Mouse (Mus musculus): ENCODE results near the gene Ttc7b. TPM values are rescaled to one million over a fixed set of nuclear protein-coding genes. Genes with fewer than 3 reads are reported as not detected.
A peak's percentile ranks its signal among the peaks of the same experiment; 100 is the strongest.

Ttc7b gene
- total RNA-seq, 2 experiments from 2014 or later: 164 to 180 TPM

DNA sequence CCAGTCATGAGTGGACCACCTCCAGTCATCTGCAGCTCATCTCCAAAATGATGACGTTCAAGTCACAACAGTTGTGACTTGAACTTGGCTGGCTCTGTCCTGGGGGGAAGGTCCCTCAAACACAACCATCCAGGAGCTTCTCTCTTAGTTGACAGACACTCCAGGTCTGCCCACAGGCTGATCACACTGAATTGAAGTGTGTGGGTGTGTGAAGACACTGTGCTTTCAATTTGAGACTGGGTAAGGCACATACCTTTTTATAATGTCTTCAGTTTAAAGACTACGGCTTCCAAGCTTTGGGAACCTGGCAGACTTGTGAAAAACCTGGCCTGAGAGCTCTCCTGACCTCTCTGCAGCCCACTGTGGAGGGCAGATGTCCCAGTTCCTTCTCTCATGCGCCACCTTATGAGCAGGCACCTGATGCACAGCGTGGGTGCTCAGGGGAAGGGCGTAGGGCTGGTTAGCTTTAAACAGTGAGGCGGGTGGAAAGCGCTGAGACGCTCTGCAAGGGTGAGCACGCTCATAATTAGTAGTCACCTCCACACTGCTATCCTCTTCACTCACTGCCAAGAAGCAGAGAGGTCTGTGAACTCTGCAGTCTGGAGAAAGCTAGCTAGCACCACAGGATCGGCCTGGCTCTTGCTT, 28.5 kb downstream of the Ttc7b start:
- DNase-seq (ENCODE audit: extremely low spot score in 1 of 2, low spot score in 1 of 2): no peak

DNA sequence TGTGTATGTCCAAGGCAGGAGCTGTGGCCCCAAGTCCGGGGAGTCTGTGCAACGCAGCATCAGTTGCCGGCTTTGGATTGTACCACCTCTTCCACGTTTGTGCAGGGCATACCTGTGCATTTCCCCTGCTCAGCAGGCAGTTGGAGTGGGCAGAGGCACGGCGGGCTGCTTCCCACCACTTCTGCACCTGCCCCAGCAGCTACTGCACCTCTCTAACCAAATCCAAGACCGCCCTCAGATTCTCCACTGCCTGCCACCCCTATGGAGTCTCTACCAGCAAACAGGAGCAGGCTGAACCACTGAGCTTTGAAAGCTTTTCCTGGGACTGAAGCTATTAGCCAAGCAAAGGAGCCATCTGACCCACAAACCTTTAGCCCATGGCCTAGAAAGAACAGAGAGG, 30.8 kb downstream of the Ttc7b start:
- DNase-seq (ENCODE audit: extremely low spot score in 1 of 2, low spot score in 1 of 2): no peak

DNA sequence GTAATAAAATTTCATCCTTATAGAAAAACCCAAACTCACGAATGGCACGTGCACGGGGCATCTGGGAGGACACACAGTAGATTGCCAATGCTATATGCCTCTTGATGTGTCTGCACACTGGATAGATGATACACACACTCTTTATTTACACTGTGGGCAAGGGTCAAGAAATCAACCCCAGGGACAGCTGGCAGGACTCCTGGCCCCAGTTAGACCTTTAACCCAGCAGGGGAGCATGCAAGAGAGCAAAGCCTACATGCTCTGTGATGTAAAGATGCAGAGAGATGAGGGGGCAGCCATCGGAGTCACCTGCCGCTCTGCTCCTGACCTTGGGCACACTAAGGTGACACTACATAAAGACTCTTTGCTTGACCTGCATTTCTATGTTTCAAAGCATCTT, 32.3 kb downstream of the Ttc7b start:
- no peak for DNase-seq (ENCODE audit: extremely low spot score in 1 of 2, low spot score in 1 of 2)

DNA sequence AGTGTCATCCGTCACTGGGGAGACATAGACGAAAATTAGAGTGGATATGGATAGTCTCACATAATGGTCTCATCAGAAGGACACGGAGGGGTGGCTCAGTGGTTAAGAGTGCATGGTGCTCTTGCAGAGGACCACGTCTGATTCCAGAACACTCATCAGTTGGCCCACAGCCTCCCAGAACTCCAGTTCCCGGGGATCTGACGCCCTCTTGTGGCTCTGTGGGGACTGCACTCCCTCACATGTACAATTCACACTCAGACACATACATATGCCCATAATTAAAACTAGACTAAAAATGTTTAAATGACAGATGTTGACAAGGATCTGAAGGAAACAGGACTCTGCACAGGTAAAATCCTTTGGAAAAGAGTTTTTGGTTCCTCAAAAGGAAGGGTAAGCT, 34.4 kb downstream of the Ttc7b start:
- peak in 1 of 2 experiments; percentile 41 for DNase-seq (ENCODE audit: extremely low spot score in 1 of 2, low spot score in 1 of 2)

DNA sequence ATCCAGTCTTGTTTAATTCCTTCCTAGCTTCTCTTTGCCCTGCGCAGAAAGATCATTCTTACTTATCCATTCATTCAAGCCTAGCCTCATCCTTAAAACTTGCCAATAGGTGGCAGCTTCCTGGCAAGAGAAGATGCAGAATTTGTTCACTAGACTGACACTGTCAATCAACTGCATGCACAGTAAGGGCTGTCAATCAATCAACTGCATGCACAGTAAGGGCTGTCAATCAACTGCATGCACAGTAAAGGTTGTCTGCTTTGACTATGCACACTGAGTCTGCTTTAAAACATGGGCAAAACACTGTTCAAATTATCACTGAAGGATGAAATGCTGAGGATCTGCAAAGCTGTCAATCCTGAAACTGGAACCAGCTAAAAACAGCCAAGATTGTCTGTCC, 37.6 kb downstream of the Ttc7b start:
- DNase-seq (ENCODE audit: extremely low spot score in 1 of 2, low spot score in 1 of 2): no peak

DNA sequence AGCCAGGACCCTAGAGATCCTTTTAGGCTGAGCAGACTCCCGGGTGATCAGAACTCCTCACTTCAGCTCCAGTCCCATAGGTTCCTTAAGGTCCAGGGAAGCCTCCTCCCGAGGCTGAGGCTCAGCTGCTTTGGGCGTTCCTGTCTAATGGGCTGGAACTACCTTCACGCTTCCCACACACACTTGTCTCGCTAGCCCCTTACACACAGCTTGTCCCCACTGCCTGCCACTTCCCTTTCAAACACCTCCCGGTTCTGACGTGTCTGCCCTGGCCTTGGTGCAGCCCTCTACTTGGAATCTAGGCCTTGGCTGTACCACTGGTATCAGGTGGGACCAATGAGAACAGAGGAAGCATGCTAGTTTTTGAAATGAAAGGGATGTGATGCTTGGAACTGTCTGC, 38.4 kb downstream of the Ttc7b start:
- no peak for DNase-seq (ENCODE audit: extremely low spot score in 1 of 2, low spot score in 1 of 2)

DNA sequence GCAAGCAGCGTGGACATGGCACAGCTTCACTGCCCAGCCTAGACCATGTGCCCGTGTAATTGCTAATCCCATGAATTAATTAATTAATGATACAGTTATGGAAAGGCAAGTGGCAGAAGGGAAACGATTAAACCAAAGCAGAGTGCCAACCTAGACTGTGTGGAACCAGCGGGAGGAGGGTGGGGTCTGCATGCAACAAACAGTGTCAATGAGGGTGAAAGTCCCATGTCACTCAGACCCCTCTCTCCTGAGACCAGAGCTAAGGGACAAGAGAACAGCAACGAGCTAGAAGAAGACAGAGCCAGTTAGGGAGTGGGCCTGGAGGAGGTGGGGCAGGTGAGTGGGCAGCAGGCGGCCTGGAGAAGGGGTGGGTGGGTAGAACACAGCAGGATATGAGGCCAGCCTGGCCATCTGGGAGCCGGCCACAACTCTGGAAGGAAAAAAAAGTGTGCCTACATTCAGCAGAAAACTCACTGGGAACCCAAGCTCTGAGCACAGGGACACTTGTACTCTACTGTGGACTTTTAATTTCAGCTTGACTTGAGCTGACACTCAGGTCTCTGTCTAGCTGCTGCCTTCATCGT, 39.1 kb downstream of the Ttc7b start:
- no peak for DNase-seq (ENCODE audit: extremely low spot score in 1 of 2, low spot score in 1 of 2)

DNA sequence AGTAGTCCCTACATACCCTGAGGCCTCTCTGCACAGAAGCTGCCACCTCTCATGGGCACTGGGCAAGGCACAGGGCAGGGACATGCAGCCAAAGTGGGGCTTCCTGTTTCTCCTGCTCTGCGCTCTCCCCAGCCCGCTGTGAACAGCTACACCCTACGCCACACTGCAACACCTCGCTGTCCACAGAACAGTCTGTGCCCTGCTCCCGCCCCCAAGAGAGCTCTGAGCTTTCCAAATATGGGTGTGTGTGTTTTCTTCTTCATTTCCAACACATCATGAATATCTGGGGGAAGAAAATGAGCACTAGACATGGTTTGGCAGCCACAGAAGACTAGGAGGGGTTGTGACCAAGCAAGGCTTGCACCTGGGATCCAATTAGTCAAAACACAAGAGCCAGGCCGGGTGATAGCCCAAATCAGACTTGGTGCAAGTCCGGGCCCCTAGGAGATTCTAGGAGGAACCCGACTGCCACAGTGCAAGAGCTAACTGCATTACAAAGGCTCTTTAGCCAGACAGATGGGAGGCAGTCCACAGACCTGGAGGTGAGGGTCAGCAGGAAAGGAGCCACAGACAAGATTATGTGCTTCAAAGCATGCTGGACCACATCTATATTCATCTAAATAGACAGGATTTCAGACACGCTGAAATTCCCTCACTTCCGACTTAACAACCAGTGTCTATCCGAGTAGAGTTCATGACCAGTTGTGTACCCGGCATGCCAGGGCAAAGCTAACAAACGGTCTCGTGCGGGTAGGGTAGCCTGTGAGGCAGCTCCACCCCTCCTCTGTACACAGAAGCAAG, 39.8 kb downstream of the Ttc7b start:
- no peak for DNase-seq (ENCODE audit: extremely low spot score in 1 of 2, low spot score in 1 of 2)

DNA sequence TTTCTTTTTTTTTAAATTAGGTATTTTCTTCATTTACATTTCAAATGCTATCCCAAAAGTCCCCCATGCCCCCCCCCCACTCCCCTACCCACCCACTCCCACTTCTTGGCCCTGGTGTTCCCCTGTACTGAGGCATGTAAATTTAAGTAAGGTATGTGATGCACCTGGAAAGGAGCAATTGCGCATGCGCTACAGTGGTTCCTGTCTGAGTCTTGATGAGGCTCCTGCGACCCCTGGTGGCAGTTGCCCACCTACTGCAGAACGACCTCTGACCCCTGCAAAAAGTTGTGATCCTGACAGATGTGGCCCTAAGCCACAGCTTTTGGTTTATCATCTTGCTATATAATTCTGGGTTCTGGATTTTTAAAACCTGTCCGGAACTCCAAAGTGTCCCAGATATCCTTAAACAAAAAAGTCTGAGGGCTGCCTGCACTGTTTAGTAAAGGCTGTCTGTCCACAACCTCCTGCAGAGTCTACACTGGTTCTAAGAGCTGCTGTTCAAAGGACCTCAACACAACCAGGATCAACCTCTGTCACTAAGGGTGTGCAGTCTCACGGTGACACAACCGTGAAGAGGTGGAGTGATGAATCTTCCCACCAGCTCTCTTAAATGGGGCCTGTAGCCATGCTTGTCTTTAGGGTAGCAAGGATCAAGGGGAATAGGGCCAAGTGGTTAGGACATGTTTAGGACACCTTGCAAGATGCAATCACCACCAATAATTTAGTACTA, 40.6 kb downstream of the Ttc7b start:
- DNase-seq (ENCODE audit: extremely low spot score in 1 of 2, low spot score in 1 of 2): peak in 1 of 2 experiments; percentile 53

DNA sequence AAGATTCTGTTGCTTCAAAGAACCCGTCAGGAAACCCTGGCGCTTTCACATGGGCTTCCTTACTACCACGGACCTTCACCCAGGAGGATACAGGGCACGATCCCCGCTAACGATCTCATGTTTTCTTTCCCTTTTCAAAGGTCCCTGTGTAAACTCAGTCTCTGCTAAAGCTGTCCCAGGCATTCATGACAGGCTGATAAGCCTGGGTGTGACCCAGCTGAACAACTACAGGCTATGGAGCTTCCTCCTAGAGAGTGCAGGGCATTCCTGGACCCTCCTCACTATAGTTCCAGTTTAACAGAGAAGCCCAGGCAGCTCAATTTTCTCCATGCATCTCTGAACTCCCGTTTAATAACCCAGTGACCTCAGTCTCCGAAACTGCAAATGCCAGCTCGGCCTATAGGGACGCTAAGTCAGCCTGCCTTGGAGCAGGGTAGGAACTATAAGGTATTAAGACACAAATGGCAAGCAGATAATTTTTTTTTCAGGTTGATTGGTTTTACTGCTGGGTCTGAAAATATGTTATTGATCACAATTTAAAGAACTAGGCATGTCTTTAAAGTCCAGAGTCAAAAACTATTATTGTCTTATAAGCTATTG, 41.3 kb downstream of the Ttc7b start:
- no peak for DNase-seq (ENCODE audit: extremely low spot score in 1 of 2, low spot score in 1 of 2)

DNA sequence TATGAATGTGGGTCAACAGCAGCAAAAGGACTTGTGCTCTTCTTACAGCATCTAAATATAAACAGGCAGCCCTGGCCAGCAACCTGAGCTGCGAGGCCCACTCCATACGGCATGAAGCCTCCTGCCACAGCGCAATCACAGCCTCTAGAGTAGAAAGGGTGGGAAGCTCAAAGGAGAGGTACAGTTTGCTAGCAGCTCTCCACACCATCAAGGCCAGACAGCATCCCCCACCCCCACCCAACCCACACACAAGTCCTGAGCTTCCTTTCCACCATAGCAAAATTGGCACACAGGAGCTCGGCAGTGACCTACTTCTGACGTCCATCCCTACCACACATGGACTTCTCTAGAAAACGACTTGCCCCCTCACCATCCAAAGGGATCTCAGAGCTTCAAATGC, 42.0 kb downstream of the Ttc7b start:
- no peak for DNase-seq (ENCODE audit: extremely low spot score in 1 of 2, low spot score in 1 of 2)

DNA sequence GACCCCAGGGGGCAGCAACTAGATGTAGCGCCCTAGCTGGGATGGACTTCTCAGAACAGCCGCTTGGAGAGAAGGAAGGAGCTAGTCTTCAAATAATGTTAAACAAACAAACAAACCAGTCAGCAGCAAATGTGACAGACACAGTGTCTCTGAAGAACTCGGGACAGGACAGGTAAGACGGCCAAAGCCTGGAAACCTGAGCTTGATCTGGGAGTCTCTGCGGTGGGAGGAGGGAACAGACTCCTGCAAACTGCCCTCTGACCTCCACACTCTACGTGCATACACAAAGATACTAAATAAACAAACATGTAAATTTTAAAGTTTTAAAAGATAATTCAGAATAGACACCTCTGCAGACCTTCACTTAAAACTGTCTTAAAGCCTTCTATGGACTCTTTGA, 42.5 kb downstream of the Ttc7b start:
- no peak for DNase-seq (ENCODE audit: extremely low spot score in 1 of 2, low spot score in 1 of 2)

DNA sequence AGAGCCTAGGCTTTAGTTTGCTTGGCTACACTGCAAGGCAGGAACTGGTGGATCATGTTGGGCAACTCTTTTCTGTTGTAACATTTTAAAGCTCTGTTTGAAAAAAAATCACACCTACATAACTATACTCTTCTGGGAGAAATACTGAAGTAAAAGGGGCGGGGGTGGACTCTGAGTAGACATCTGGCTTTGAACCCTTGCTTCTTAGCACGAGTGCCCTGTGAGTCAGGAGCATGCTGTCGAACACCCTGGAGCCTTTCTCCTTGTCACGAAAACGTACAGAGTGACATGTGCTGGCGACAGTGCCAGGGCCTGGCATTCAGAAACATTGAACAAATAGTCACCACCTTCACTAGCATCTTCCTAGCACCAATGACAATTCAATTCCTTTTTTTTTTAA, 43.2 kb downstream of the Ttc7b start:
- no peak for DNase-seq (ENCODE audit: extremely low spot score in 1 of 2, low spot score in 1 of 2)

DNA sequence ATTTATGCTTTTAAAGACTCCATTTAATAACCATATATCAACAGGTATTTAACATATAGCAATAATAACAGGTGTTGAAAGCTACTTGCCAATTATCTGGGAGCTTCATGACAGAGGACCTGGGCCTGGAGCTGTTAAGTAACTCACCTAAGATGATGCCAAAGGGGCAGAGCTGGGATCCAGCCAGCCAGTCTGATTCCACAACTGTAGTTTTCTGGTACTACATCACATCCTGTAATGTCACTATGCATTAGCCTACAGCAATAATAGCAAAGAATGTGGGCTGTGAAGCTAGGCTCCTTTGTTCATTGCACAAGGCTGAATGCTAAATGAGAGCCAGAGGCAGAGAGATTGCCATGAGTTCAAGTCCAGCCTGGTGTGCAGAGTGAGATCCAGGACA, 44.3 kb downstream of the Ttc7b start:
- DNase-seq (ENCODE audit: extremely low spot score in 1 of 2, low spot score in 1 of 2): no peak

DNA sequence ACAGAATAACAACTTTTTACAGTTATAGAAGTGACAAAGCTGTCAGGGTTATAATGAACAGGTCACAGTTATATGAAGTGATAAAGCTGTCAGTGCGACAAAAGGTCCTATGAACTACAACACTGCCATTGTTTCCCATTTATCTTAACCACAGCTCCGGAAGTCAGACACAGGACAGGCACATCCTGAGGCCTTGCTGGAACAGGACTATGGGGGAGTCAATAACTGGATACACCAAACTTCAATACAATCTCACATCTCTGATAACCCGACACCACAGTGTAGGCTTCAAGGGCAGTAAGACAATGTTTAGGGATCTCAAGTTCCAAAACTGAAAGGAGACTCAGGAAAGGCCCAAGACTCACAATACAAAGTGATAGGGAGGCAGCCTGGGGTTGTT, 45.1 kb downstream of the Ttc7b start:
- DNase-seq (ENCODE audit: extremely low spot score in 1 of 2, low spot score in 1 of 2): no peak

DNA sequence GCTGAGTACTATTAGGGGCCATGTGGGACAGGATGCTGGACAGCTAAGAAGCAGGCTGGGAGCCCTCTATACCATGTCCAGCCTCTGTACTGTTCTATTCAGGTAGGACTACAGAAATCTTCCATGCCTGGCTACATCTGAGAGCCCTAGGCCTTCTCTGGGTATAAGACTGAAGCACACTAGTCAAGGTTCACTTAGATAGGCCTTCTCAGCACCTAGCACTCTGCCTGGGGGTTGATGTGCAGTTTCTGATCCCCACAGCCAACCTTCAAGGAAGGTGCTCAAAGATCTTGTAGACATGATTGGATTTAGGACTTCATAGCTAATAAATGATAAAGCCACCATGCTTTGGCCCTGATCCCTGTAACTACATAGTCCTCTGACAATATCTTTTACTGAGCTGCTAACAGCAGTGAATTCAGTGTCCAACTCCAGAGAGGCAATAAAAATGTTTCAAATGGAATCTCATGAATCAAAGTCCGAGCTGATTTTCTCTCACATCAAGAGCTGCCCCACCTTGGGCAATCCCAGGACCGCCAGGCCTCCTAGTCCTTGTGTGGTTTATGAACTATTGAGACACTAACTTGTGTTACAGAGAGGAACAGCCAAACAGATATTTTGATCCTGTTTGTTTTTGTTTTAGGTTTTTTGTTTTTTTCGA, 45.8 kb downstream of the Ttc7b start:
- DNase-seq (ENCODE audit: extremely low spot score in 1 of 2, low spot score in 1 of 2): no peak

DNA sequence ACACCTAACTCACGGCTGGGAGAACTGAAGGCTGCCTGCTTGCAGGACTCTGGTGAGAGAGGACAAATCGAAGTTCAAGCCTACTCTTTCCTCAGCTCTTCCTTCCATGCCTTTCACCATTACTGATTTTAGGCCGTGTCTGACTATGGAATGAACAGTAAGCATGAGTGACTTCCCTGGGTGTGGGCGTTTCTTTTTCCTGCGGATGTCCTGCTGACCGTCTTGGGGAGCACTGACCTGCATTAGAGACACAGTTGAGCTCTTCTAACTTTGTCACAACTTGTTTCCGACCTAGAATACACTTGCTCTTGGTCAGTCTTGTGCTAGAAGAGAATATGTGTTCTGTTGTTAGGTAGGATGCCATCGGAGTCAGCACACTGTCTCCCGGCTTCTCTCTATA, 50.3 kb downstream of the Ttc7b start:
- no peak for DNase-seq (ENCODE audit: extremely low spot score in 1 of 2, low spot score in 1 of 2)

DNA sequence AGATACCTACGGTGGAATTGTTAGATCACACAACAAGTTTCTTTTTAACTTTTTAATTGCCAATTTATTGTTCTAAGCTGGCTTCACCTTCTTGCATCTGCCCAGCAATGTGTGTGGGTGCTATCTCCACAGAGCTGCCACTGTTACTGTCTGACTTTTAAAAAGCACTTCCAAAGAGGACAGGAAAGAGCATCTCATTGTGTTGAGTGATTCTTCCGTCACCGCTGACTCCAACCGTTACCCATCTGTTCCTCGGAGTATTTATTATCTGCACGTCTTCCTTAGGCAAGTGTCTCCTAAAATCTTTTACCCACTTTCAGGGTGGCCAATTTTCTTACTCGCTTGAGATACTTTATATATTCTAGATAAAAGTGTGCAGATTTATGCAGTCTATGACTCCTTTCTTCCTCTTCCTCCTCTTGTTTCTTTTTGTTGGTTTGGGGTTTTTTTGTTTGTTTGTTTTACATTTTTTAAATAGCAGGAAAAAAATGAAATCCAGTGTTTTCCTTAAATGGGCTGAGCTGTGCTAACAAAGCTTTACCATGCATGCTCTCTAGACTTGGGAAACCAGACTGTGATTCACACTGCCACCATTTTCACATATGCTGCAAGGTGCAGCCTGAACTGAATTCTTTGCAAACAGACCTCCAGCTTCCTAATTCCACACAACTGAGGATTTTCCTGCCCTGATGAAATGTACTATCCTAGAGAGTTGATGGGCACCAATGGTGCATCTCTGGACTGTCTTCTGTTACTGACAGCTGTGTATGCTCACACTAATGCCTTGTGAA, 50.9 kb downstream of the Ttc7b start:
- no peak for DNase-seq (ENCODE audit: extremely low spot score in 1 of 2, low spot score in 1 of 2)

DNA sequence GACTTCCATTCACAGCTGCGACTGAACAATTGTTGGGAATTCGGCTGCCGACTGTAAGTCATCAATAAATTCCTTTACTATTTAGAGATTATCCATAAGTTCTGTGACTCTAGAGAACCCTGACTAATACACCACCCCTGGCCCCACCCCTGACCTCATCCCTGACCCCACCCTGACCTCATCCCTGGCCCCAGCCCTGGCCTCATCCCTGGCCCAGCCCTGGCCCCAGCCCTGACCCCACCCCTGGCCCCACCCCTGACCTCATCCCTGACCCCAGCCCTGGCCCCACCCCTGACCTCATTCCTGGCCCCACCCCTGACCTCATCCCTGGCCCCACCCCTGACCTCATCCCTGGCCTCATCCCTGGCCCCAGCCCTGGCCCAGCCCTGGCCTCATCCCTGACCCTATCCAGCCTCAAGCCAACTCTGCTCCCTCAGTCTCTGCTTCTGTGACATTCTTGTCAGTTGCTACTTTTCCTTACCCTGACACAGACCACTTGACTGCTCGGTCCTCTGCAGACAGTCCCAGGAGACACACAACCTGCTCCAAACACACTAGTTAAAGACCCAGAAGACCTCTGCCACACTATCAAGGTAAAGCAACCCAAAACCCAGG, 55.4 kb downstream of the Ttc7b start:
- DNase-seq (ENCODE audit: extremely low spot score in 1 of 2, low spot score in 1 of 2): no peak
